Mouse (Mus musculus) midbrain, embryonic 10.5 days (tissue): ENCODE data around the gene Nrp1. TPM values are rescaled to one million over a fixed set of nuclear protein-coding genes. Genes with fewer than 3 reads are reported as not detected.

Source experiments
- DNase-seq: peaks from one replicate; pipeline ENCODE4 v3.0.0-alpha.2; 2017; ENCODE audit warnings: low spot score
- H3K27ac ChIP-seq: fragments of 300-500 bp; sonication (generic); replicated peaks from 2 replicates; pipeline ENCODE4 v1.5.1; 2016; ENCODE audit warnings: mild to moderate bottlenecking
- H3K27me3 ChIP-seq: fragments of 300-500 bp; sonication (generic); 2 replicates; pipeline ENCODE4 v1.6.1; 2016; ENCODE audit warnings: low read depth, mild to moderate bottlenecking; ENCODE audit not compliant: poor library complexity, severe bottlenecking
- H3K36me3 ChIP-seq: fragments of 300-500 bp; sonication (generic); 2 replicates; pipeline ENCODE4 v1.6.1; 2016; ENCODE audit warnings: mild to moderate bottlenecking, moderate library complexity
- H3K4me1 ChIP-seq: fragments of 300-500 bp; sonication (generic); 2 replicates; pipeline ENCODE4 v1.6.1; 2016
- H3K4me3 ChIP-seq: fragments of 300-500 bp; sonication (generic); 2 replicates; pipeline ENCODE4 v1.5.1; 2016; ENCODE audit warnings: mild to moderate bottlenecking, moderate library complexity
- H3K9me3 ChIP-seq: fragments of 300-500 bp; sonication (generic); replicated peaks from 2 replicates; pipeline ENCODE4 v1.6.1; 2016; ENCODE audit warnings: mild to moderate bottlenecking
- WGBS: fragments of 180-500 bp; shearing (Covaris S2); methylation state at CpG from one replicate; pipeline ENCODE4 v1.1.7; 2016; 5-methylcytosine and 5-hydroxymethylcytosine counted together
- polyA plus RNA-seq: library from polyadenylated mRNA; unstranded; fragments of >200 nt; fragmentation: Nextera tagmentation; extraction: Ambion mirVana; gene quantifications from 2 replicates; pipeline ENCODE4 v1.2.1, GENCODE M21; 2016

Nrp1 gene
- 19.6 and 20.9 TPM in 2 replicates for polyA plus RNA-seq

GRCm38 (mm10) chr8:128358406-128358755, at the start of gene Nrp1:
TSS of gene Nrp1 (plus strand) at chr8:128358604.
- H3K4me3 ChIP-seq: peak within 1 kb of the TSS; percentile 80
- no peaks in the 10 kb centered on the region for H3K36me3 ChIP-seq
- H3K9me3 ChIP-seq: no peaks in the 10 kb centered on the region
- peaks cover 73% of the 10 kb centered on the region for H3K27me3 ChIP-seq
- under 1% methylated on average over 21 of the region's 21 CpGs for WGBS
- peak within 1 kb of the TSS; percentile 86 for H3K27ac ChIP-seq
- H3K4me1 ChIP-seq: peaks cover 73% of the 10 kb centered on the region
- peak; percentile 61 for DNase-seq

- Histone ChIP-seq H3K9me3 (no peaks in the 10 kb centered on the region), H3K27ac (no peak overlapping the region), H3K4me3 (no peak overlapping the region), H3K36me3 (no peaks in the 10 kb centered on the region), H3K4me1 (no peaks in the 10 kb centered on the region), H3K27me3 (no peaks in the 10 kb centered on the region)
- 92% methylated on average over 2 of the region's 2 CpGs for WGBS
- DNase-seq: no peak
These were observed 37.6 kb upstream of the Nrp1 start for GRCm38 (mm10) chr8:128320797-128321196.

- Histone ChIP-seq H3K36me3 (no peaks in the 10 kb centered on the region), H3K4me1 (0 out of 2 replicates have a peak, but pooled peaks cover 5% of the 10 kb centered on the region), H3K4me3 (no peak overlapping the region), H3K27me3 (no peaks in the 10 kb centered on the region), H3K9me3 (no peaks in the 10 kb centered on the region), H3K27ac (no peak overlapping the region)
- WGBS: 90% methylated on average over 1 of the region's 1 CpGs
- no peak for DNase-seq
These were observed 31.1 kb upstream of the Nrp1 start for GRCm38 (mm10) chr8:128327281-128327680.

GRCm38 (mm10) chr8:128327922-128328321, 30.5 kb upstream of the Nrp1 start:
- H3K4me3 ChIP-seq: no peak overlapping the region
- no peaks in the 10 kb centered on the region for H3K9me3 ChIP-seq
- no peaks in the 10 kb centered on the region for H3K36me3 ChIP-seq
- no peaks in the 10 kb centered on the region for H3K27me3 ChIP-seq
- no peak for DNase-seq
- WGBS: 12% methylated on average over 2 of the region's 2 CpGs
- H3K27ac ChIP-seq: no peak overlapping the region
- 0 out of 2 replicates have a peak, but pooled peaks cover 5% of the 10 kb centered on the region for H3K4me1 ChIP-seq

- no peaks in the 10 kb centered on the region for H3K9me3 ChIP-seq
- H3K27me3 ChIP-seq: no peaks in the 10 kb centered on the region
- H3K27ac ChIP-seq: no peak overlapping the region
- 87% methylated on average over 3 of the region's 3 CpGs for WGBS
- H3K4me1 ChIP-seq: 0 out of 2 replicates have a peak, but pooled peaks cover 5% of the 10 kb centered on the region
- no peaks in the 10 kb centered on the region for H3K36me3 ChIP-seq
- no peak overlapping the region for H3K4me3 ChIP-seq
- no peak for DNase-seq
These were observed 28.9 kb upstream of the Nrp1 start for GRCm38 (mm10) chr8:128329502-128329901.

- no peak for DNase-seq
- H3K4me3 ChIP-seq: no peak overlapping the region
- 90% methylated on average over 3 of the region's 3 CpGs for WGBS
- no peaks in the 10 kb centered on the region for H3K27me3 ChIP-seq
- peaks cover 4% of the 10 kb centered on the region for H3K4me1 ChIP-seq
- H3K27ac ChIP-seq: no peak overlapping the region
- H3K36me3 ChIP-seq: no peaks in the 10 kb centered on the region
- no peaks in the 10 kb centered on the region for H3K9me3 ChIP-seq
These were observed 22.4 kb upstream of the Nrp1 start for GRCm38 (mm10) chr8:128335976-128336375.

- peaks cover 4% of the 10 kb centered on the region for H3K4me1 ChIP-seq
- no peaks in the 10 kb centered on the region for H3K9me3 ChIP-seq
- DNase-seq: no peak
- no peak overlapping the region for H3K27ac ChIP-seq
- no peaks in the 10 kb centered on the region for H3K36me3 ChIP-seq
- no peaks in the 10 kb centered on the region for H3K27me3 ChIP-seq
- no peak overlapping the region for H3K4me3 ChIP-seq
These were observed 19.5 kb upstream of the Nrp1 start for GRCm38 (mm10) chr8:128338951-128339350.

- no peaks in the 10 kb centered on the region for H3K36me3 ChIP-seq
- no peaks in the 10 kb centered on the region for H3K27me3 ChIP-seq
- H3K4me1 ChIP-seq: peaks cover 4% of the 10 kb centered on the region
- 94% methylated on average over 3 of the region's 3 CpGs for WGBS
- H3K4me3 ChIP-seq: no peak overlapping the region
- H3K27ac ChIP-seq: no peak overlapping the region
- no peak for DNase-seq
- no peaks in the 10 kb centered on the region for H3K9me3 ChIP-seq
These were observed 18.9 kb upstream of the Nrp1 start for GRCm38 (mm10) chr8:128339521-128339920.

- no peak for DNase-seq
These were observed 8.0 kb upstream of the Nrp1 start for GRCm38 (mm10) chr8:128350405-128350804.

GRCm38 (mm10) chr8:128351211-128351610, 7.2 kb upstream of the Nrp1 start:
- Histone ChIP-seq H3K4me3 (no peak overlapping the region), H3K4me1 (peaks cover 7% of the 10 kb centered on the region), H3K27ac (no peak overlapping the region), H3K27me3 (peaks cover 28% of the 10 kb centered on the region), H3K36me3 (no peaks in the 10 kb centered on the region), H3K9me3 (no peaks in the 10 kb centered on the region)
- no peak for DNase-seq

More at GRCm38 (mm10) chr8:128350405-128350804, 8.0 kb upstream of the Nrp1 start:
- Histone ChIP-seq H3K9me3 (no peaks in the 10 kb centered on the region), H3K36me3 (no peaks in the 10 kb centered on the region), H3K4me1 (peaks cover 7% of the 10 kb centered on the region), H3K27me3 (peaks cover 20% of the 10 kb centered on the region), H3K27ac (no peak overlapping the region), H3K4me3 (no peak overlapping the region)

- Histone ChIP-seq H3K9me3 (no peaks in the 10 kb centered on the region), H3K4me1 (peaks cover 20% of the 10 kb centered on the region), H3K4me3 (no peak overlapping the region), H3K27me3 (peaks cover 44% of the 10 kb centered on the region), H3K27ac (no peak overlapping the region), H3K36me3 (no peaks in the 10 kb centered on the region)
- WGBS: 85% methylated on average over 2 of the region's 2 CpGs
- DNase-seq: no peak
These were observed 5.6 kb upstream of the Nrp1 start for GRCm38 (mm10) chr8:128352821-128353220.

GRCm38 (mm10) chr8:128353999-128354398, 4.4 kb upstream of the Nrp1 start:
- no peak overlapping the region for H3K4me3 ChIP-seq
- H3K27ac ChIP-seq: no peak overlapping the region
- 7% methylated on average over 1 of the region's 1 CpGs for WGBS
- H3K4me1 ChIP-seq: peaks cover 32% of the 10 kb centered on the region
- no peaks in the 10 kb centered on the region for H3K9me3 ChIP-seq
- H3K36me3 ChIP-seq: no peaks in the 10 kb centered on the region
- DNase-seq: peak; percentile 22
- peaks cover 49% of the 10 kb centered on the region for H3K27me3 ChIP-seq

- 93% methylated on average over 1 of the region's 1 CpGs for WGBS
- H3K27ac ChIP-seq: no peak overlapping the region
These were observed 3.3 kb upstream of the Nrp1 start for GRCm38 (mm10) chr8:128355091-128355490.

GRCm38 (mm10) chr8:128356170-128356569, 2.2 kb upstream of the Nrp1 start:
- 87% methylated on average over 5 of the region's 5 CpGs for WGBS
- DNase-seq: no peak
- Histone ChIP-seq H3K36me3 (no peaks in the 10 kb centered on the region), H3K9me3 (no peaks in the 10 kb centered on the region), H3K27me3 (peaks cover 62% of the 10 kb centered on the region), H3K4me1 (peaks cover 53% of the 10 kb centered on the region), H3K27ac (no peak overlapping the region), H3K4me3 (0 out of 2 replicates have a peak overlapping the region, but pooled peaks have one; percentile 80)

More at GRCm38 (mm10) chr8:128355091-128355490, 3.3 kb upstream of the Nrp1 start:
- Histone ChIP-seq H3K36me3 (no peaks in the 10 kb centered on the region), H3K27me3 (peaks cover 51% of the 10 kb centered on the region), H3K4me3 (no peak overlapping the region), H3K4me1 (peaks cover 42% of the 10 kb centered on the region), H3K9me3 (no peaks in the 10 kb centered on the region)
- DNase-seq: no peak
